Mouse (Mus musculus) limb, embryonic 11.5 days (tissue): ENCODE data around the gene Tcstv3. TPM values are rescaled to one million over a fixed set of nuclear protein-coding genes. Genes with fewer than 3 reads are reported as not detected.
"Not testable (repeated sequence)": the region's sequence is repeated elsewhere in the genome, so short reads cannot be mapped to it uniquely, and the experiment has no call there.

ENCODE experiments used
- ATAC-seq: fragments of 200-750 bp; cut with Nextera tagmentation; 2 replicates; pipeline ENCODE4 v1.8.0; 2017; ENCODE audit warnings: low read depth; ENCODE audit not compliant: insufficient number of reproducible peaks, low FRiP score, low TSS enrichment
- DNase-seq: peaks from one replicate; pipeline ENCODE4 v3.0.0-alpha.2; 2015; ENCODE audit warnings: low spot score
- H3K27ac ChIP-seq: fragments of 300-500 bp; sonication (generic); replicated peaks from 2 replicates; pipeline ENCODE4 v1.5.1; 2014; ENCODE audit warnings: low read depth, mild to moderate bottlenecking, low read length
- H3K27me3 ChIP-seq: fragments of 300-500 bp; sonication (generic); 2 replicates; pipeline ENCODE4 v1.6.1; 2014; ENCODE audit warnings: mild to moderate bottlenecking, low read length, mixed read lengths; ENCODE audit not compliant: control insufficient read depth, insufficient read depth
- H3K36me3 ChIP-seq: fragments of 300-500 bp; sonication (generic); 2 replicates; pipeline ENCODE4 v1.6.1; 2014; ENCODE audit warnings: mild to moderate bottlenecking, low read length, moderate library complexity, mixed read lengths; ENCODE audit not compliant: control insufficient read depth, insufficient read depth
- H3K4me1 ChIP-seq: fragments of 300-500 bp; sonication (generic); 2 replicates; pipeline ENCODE4 v1.6.1; 2014; ENCODE audit warnings: low read length, mixed read lengths; ENCODE audit not compliant: control insufficient read depth, insufficient read depth
- H3K4me2 ChIP-seq: fragments of 300-500 bp; sonication (generic); 2 replicates; pipeline ENCODE4 v1.6.1; 2014; ENCODE audit warnings: low read depth, mild to moderate bottlenecking, moderate library complexity; ENCODE audit not compliant: severe bottlenecking
- H3K4me3 ChIP-seq: fragments of 300-500 bp; sonication (generic); 2 replicates; pipeline ENCODE4 v1.5.1; 2014; ENCODE audit warnings: low read depth, low read length
- H3K9ac ChIP-seq: fragments of 300-500 bp; sonication (generic); 2 replicates; pipeline ENCODE4 v1.6.1; 2014; ENCODE audit warnings: mild to moderate bottlenecking, low read length
- H3K9me3 ChIP-seq: fragments of 300-500 bp; sonication (generic); 2 replicates; pipeline ENCODE4 v1.6.1; 2016; ENCODE audit warnings: low read length; ENCODE audit not compliant: control insufficient read depth
- WGBS: fragments of 180-500 bp; shearing (Covaris S2); extraction: QIAGEN DNeasy Blood & Tissue Kit; methylation state at CpG from one replicate; pipeline ENCODE4 v1.1.7; 2014; 5-methylcytosine and 5-hydroxymethylcytosine counted together
- polyA plus RNA-seq: library from polyadenylated mRNA; unstranded; fragments of >200 nt; fragmentation: Nextera tagmentation; extraction: Ambion mirVana; gene quantifications from 2 replicates; pipeline ENCODE4 v1.2.1, GENCODE M21; 2014

The Tcstv3 gene
- polyA plus RNA-seq: not detected in 2 replicates

DNA sequence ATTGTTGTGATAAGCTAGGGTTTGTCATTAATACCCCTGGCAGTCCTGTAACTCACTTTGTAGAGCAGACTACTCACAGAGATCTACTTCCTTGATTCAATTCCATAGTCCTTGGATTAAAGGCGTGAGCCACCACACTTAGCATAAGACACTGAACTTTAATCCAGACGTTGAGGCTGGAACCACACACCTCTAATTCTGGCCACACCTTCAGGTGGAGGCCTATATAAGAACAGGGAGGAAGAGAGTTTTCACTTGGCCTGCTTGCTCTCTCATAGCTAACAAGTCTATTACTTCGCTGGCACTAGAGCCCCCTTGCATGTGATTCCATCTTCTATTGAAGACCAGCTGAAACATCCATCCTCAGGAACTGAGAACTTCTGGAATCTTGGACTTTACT, at the start of gene Tcstv3:
Tcstv3 (plus strand) TSS at position 301 of the 400 bp plus-strand sequence.
- ATAC-seq, H3K4me1 ChIP-seq, H3K9me3 ChIP-seq, H3K4me2 ChIP-seq, H3K36me3 ChIP-seq, DNase-seq, H3K27me3 ChIP-seq, H3K9ac ChIP-seq, H3K4me3 ChIP-seq, H3K27ac ChIP-seq: not testable (repeated sequence)
- 70% methylated on average over 3 of the region's 3 CpGs for WGBS

DNA sequence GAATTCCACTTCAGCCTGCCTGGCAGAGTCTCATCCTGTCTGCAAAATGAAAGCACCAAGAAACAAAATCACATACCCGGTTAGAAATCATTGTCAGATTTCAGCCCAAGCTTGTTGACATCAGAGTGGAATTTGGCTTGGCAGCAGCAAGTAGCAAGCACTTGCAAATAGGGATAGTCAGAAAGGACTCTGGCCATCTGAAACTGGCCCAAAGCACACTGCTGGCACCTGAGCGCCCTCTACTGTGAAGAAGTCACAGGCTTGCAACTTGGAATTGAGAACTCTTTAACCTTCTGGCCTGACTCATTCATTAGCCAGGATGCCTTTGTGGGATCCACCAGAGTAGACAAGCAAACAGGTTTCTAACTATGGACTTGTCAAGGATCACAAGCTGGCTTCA, 38.8 kb upstream of the Tcstv3 start:
- ATAC-seq, H3K27me3 ChIP-seq, H3K4me3 ChIP-seq, H3K27ac ChIP-seq, DNase-seq, H3K4me1 ChIP-seq, H3K9me3 ChIP-seq, H3K4me2 ChIP-seq, H3K36me3 ChIP-seq, H3K9ac ChIP-seq: not testable (repeated sequence)
- WGBS: 28% methylated on average over 2 of the region's 2 CpGs

DNA sequence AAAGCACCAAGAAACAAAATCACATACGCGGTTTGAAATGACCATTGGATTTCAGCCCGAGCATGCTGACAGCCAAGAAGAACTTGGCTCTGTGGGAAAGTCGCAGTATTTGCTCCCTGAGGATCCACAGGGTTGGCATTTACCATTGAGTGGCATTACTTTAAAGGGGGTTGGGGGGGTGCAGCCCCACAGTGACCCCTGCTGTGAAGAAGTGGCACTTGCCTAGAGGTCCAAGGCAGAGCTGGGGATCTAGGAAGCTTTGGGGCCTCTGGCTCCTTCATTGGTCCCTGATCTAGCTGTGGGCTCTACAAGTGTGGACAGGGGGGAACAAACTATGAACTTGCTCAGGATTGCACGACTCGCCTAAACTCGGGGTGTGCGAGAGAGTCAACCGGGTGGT, 37.9 kb upstream of the Tcstv3 start:
- H3K27ac ChIP-seq: no peak overlapping the region
- H3K9me3 ChIP-seq: no peaks in the 10 kb centered on the region
- no peaks in the 10 kb centered on the region for H3K36me3 ChIP-seq
- 94% methylated on average over 9 of the region's 9 CpGs for WGBS
- DNase-seq (no peak), ATAC-seq (no peak)
- H3K4me2 ChIP-seq: no peak overlapping the region
- H3K27me3 ChIP-seq: no peaks in the 10 kb centered on the region
- H3K4me3 ChIP-seq: no peak overlapping the region
- no peak overlapping the region for H3K9ac ChIP-seq
- H3K4me1 ChIP-seq: no peaks in the 10 kb centered on the region

DNA sequence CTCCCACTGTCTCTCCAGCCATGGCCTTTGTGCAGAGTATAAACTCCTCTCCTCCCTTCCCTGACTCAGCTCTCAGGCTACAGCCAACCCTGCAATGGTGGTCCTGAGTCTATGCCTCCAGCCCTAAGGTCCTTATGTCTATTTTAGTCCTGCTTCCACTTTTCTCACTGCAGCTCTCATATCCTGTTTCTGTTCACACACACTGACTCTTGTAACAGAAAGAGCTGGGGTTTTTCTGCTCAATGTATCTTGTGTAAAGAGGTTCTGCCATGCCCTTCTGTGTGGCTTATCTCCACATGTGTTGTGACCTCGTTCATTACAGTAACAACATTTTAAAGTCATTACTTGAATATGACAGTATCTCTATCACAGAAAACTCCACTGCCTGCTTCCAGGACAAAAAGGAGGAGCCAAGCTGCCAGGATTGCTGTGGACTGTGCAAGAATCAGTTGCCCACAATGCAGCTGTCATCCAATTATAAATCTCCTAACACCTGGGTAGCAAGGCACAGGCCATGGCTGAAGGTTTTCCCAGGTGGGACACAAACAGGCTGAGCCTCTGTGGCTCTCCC, 17.3 kb upstream of the Tcstv3 start:
- 86% methylated on average over 1 of the region's 1 CpGs for WGBS
- Histone ChIP-seq H3K4me3 (no peak overlapping the region), H3K9me3 (no peaks in the 10 kb centered on the region), H3K36me3 (no peaks in the 10 kb centered on the region), H3K27ac (no peak overlapping the region), H3K9ac (no peak overlapping the region), H3K4me2 (no peak overlapping the region), H3K27me3 (no peaks in the 10 kb centered on the region), H3K4me1 (no peaks in the 10 kb centered on the region)
- no peak for ATAC-seq
- DNase-seq: no peak

DNA sequence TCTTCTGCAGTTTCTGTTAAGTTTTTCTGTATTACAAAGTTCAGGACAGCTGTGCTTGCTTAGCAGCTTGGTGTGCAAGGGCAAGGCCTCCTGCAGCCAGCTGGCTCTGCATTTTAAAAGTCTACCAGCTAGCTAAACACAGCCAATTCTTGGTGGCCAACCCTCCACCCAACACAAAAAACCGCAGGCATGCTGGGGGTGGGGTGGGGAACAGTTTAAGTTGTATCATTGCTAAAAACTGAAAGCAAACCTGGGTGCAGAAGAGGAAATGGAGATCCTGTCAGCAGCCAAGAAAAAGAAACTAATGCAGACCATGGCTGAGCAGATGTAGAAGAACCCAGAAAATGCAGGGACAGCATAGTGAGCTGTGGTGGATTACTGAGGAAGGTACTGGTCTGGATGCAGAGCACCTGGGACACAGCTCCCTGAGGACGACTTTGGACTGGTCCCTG, 16.7 kb upstream of the Tcstv3 start, which contains the start of gene BC147527:
BC147527 (plus strand) TSS at position 402 of the 452 bp plus-strand sequence.
- no peak for ATAC-seq
- no peak within 1 kb of the TSS for H3K27ac ChIP-seq

DNA sequence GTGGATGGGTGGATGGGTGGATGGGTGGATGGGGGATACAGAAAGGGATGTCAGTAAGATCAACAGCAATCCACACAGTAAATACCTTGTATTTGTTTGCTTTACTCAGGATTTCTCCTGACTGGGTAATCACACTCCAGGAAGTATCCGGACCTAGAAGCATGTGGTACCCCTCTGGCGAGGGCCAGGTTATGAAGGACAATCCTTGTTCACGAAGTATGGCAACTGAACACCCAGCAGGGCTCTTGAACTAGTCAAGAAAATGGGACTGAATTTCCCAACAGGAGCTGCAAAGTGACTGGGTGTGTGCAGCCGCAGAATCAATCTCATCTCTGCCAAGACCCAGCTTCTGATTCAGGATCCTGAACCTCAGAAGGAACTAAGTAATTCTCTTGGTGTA, 15.8 kb upstream of the Tcstv3 start:
- WGBS: 92% methylated on average over 4 of the region's 4 CpGs
- H3K27me3 ChIP-seq: no peaks in the 10 kb centered on the region
- H3K9ac ChIP-seq: no peak overlapping the region
- no peaks in the 10 kb centered on the region for H3K4me1 ChIP-seq
- H3K36me3 ChIP-seq: no peaks in the 10 kb centered on the region
- no peak overlapping the region for H3K4me3 ChIP-seq
- H3K27ac ChIP-seq: no peak overlapping the region
- ATAC-seq (no peak), DNase-seq (no peak)
- H3K4me2 ChIP-seq: no peak overlapping the region
- H3K9me3 ChIP-seq: no peaks in the 10 kb centered on the region

More for the DNA sequence above, 16.7 kb upstream of the Tcstv3 start, which contains the start of gene BC147527:
- WGBS: 45% methylated on average over 2 of the region's 2 CpGs
- H3K4me1 ChIP-seq: no peaks in the 10 kb centered on the region
- H3K36me3 ChIP-seq: no peaks in the 10 kb centered on the region
- H3K4me3 ChIP-seq: no peak within 1 kb of the TSS
- H3K27me3 ChIP-seq: no peaks in the 10 kb centered on the region
- H3K4me2 ChIP-seq: no peak within 1 kb of the TSS
- H3K9ac ChIP-seq: no peak within 1 kb of the TSS
- DNase-seq: no peak
- H3K9me3 ChIP-seq: no peaks in the 10 kb centered on the region

DNA sequence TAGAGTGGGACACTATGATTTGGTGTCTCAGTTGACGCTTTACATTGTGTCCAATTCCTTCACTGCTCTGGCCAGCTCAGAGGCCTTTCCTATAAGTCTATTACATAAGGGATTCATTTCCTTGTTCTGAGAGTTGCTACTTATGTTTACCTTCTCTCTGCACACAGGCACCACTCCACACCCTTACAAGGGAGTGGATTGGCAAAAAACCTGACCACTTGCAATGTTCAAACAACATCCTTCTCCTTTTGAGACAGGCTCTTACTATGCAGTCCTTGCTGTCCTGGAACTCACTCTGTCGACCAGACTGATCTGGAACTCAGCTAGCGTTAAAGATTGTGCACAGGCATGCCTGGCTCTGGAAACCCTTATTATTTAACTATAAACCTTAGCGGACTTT, 5.9 kb upstream of the Tcstv3 start:
- ATAC-seq: no peak
- H3K4me2 ChIP-seq: no peak overlapping the region
- WGBS: 65% methylated on average over 4 of the region's 4 CpGs
- H3K27ac ChIP-seq: no peak overlapping the region
- H3K4me1 ChIP-seq: no peaks in the 10 kb centered on the region
- no peak overlapping the region for H3K4me3 ChIP-seq
- H3K27me3 ChIP-seq: no peaks in the 10 kb centered on the region
- H3K9me3 ChIP-seq: no peaks in the 10 kb centered on the region
- H3K9ac ChIP-seq: no peak overlapping the region
- DNase-seq: no peak
- H3K36me3 ChIP-seq: no peaks in the 10 kb centered on the region

DNA sequence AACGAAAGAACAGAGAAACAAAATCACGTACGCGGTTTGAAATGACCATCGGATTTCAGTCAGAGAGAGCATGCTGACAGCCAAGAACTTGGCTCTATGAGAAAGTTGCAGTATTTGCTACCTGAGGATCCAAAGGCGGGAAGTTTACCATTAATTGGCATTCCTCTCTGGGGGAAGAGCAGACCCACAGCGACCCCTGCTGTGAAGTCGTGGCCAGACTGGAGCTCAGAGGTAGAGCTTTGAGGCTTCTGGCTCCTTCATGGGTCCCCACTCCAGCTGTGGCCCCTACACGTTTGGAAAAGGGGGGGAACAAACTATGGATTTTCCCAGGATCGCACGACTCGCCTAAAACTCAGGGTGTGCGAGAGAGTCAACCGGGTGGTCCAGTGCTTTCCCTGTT, 3.1 kb upstream of the Tcstv3 start:
- no peak overlapping the region for H3K4me3 ChIP-seq
- ATAC-seq (peak; percentile 35; the same call in 1 of the 2 replicates), DNase-seq (peak; percentile 43)
- H3K4me1 ChIP-seq: no peaks in the 10 kb centered on the region
- H3K4me2 ChIP-seq: no peak overlapping the region
- no peaks in the 10 kb centered on the region for H3K36me3 ChIP-seq
- H3K9ac ChIP-seq: no peak overlapping the region
- H3K27me3 ChIP-seq: no peaks in the 10 kb centered on the region
- no peak overlapping the region for H3K27ac ChIP-seq
- 39% methylated on average over 14 of the region's 14 CpGs for WGBS
- no peaks in the 10 kb centered on the region for H3K9me3 ChIP-seq

DNA sequence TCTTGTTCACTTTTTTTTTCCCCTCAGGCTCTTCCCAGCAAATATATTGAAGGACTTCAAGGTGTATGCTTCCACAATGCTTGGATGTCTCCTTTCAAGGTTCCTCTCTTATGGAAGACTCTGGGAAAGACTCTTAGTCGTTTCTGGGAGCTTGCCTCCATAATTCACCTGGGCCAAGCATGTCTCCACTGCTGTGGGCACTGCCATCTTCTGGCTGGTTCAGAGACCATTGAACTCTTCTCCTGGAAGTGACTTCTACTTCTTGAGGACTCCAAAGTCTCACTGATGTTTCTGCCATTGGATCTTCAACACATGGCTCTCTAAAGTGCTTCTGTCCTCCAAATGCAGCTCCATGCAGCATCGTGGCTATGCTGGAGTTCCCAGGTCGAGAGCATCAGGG, 3.5 kb downstream of the Tcstv3 start:
- 78% methylated on average over 3 of the region's 3 CpGs for WGBS
- H3K27me3 ChIP-seq: no peaks in the 10 kb centered on the region
- H3K4me2 ChIP-seq: no peak overlapping the region
- DNase-seq (no peak), ATAC-seq (no peak)
- no peak overlapping the region for H3K27ac ChIP-seq
- H3K36me3 ChIP-seq: no peaks in the 10 kb centered on the region
- H3K4me3 ChIP-seq: no peak overlapping the region
- H3K4me1 ChIP-seq: no peaks in the 10 kb centered on the region
- no peaks in the 10 kb centered on the region for H3K9me3 ChIP-seq
- H3K9ac ChIP-seq: no peak overlapping the region
